Mouse (Mus musculus) skeletal muscle tissue, adult 2 months (tissue): ENCODE measurements around the gene Rnf212b.
"Not testable (repeated sequence)": the region's sequence is repeated elsewhere in the genome, so short reads cannot be mapped to it uniquely, and the experiment has no call there.

Experiments
- DNase-seq: peaks from one replicate; pipeline ENCODE4 v3.0.0-alpha.2; 2012; ENCODE audit warnings: low read depth, low spot score

Rnf212b gene

GRCm38 (mm10) chr14:54813991-54814390 is at the start of gene Rnf212b:
Rnf212b (plus strand) TSS chr14:54814141.
- DNase-seq: no peak

- DNase-seq: not testable (repeated sequence)
Measured at GRCm38 (mm10) chr14:54766937-54767336, 47.0 kb upstream of the Rnf212b start.

DNA sequence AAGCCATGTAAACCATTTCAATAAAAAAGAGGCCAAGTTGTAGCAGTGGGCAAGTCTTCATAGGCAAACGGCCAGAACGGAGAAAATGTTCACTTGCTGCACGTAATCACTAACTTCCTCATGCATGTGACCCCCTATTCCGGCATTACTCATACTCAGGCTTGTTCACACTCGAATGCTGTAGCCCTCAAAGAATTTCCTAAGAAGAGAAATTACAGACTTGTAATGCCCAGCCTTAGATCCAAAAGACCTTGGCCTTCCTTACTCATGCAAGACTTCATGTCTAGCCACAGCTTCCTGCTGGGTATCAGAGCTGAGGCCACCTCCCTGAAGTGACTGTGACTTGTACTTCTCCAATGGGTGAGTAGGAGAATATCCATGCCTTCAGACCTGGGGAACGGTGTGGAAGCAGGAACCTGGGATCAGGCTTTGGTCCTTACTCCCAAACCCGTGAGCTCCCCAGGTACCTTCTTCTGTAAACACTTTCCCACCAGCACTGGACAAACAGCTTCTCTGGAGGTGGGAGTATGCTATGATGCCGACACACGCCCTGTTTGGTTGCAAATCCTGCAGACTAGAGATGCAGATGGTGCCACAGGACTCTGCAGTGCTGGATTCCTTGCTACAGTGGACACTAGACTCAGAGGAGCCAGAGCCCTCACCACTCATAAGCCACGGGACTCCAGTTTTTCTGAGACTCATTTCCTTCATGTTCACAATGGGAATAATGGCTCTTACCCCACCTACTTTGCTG is 45.5 kb upstream of the Rnf212b start:
- no peak for DNase-seq

GRCm38 (mm10) chr14:54769068-54769425 is 44.9 kb upstream of the Rnf212b start:
- no peak for DNase-seq

DNA sequence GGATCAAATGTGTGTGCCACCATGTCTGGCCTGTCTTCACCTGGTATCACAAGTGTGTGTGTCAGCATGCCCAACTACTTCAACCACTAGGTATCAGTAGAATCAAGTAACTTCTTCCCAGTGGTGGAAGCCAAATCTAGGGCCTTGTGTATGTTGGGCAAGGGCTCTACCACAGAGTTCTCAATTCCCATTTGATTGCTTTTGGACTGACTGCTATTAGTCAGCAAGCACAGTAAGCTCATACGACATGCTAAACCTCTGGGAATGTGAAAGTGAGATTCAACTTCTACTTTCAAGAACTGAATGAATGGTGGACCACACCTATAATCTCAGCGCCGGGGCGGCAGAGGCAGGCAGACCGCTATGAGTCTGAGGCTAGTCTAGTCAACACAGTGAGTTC is 43.6 kb upstream of the Rnf212b start:
- DNase-seq: no peak

DNA sequence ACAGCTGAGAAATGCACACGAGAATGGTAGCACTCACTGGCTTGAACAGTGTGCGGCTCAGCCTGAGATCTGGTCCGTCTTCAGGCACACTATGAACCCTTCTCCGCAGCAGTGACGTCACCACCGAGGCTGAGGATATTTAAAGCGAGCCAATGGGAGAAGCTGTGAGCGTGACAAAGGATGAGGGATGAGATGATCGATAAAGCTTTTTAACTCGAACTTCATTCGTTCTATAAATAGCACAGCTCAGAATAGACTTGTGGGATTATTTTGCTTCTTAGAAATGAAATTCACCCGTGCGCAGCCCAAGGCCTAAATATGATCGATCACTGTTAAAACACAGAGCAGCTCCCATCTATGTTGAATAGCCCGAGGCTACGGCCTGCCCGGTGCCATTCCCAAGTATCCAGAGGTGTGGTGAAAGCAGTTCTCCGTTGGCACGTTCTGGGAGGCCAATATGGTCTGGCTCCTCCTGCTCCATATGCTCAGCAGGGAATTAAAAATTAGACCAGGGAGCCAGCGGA is 41.5 kb upstream of the Rnf212b start:
- DNase-seq: no peak

GRCm38 (mm10) chr14:54775534-54776041 is 38.4 kb upstream of the Rnf212b start:
- no peak for DNase-seq

GRCm38 (mm10) chr14:54776768-54777167 is 37.2 kb upstream of the Rnf212b start:
- DNase-seq: no peak

GRCm38 (mm10) chr14:54777893-54778292 is 36.0 kb upstream of the Rnf212b start:
- no peak for DNase-seq

DNA sequence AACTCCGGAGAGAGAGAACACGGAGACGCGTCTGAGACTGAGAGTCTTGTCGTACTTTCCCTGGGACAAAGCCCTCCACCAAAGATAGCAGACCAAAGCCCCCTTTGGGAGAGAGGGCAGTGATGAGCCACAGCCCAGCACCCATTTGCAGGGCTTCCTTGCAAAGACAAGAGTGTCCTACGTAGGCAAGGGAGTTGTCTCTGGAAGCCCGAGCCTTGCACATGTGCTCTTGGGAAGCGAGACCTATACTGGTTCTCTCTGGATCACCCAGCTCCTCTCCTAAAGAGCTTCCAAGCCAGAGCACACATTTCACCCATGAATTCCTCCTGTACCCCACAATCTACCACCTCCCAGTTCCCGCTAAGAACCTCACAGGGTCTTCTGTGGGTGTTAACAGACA is 33.9 kb upstream of the Rnf212b start:
- no peak for DNase-seq

DNA sequence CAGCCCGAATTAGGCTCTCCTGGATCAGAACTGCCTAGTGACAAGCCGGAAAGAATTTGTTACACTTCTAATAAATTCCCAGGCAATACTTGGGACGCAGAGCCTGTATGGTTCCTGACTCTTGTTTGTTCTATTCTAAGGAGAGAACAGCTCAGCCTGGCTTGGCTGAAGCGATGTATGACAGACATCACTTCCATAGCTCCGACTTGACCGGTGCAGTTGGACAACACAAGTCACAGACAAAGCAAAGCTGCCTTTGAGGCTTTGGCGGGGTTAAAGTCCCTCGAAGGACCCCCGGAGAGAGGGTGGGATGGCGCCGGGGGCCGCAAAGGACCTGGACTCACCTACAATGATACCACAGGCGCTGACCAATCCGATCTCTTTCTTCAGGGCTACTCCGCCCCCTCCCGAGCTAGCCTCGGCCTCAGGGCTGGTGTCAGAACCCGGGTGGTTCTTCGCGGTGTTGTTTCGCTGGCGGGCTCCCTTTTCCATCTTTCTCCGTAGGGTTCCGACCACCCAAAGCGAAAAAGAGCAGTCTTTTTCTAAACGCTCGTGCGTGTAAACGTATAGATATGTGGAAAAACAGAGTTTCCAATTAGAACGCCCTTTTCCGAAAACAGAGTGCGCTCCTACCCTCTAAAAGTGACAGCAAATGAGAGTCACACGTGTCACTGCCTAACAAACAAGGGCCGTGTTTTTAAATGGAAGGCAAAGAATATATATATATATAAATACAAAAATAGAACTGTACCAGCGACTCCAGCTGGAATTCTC is 32.9 kb upstream of the Rnf212b start:
- peak; percentile 67 for DNase-seq

- peak; percentile 71 for DNase-seq
Measured at GRCm38 (mm10) chr14:54781610-54782365, 32.2 kb upstream of the Rnf212b start, which contains the start of gene Slc7a8. Slc7a8 (minus strand) TSS chr14:54781946.

GRCm38 (mm10) chr14:54782971-54783370 is 31.0 kb upstream of the Rnf212b start:
- no peak for DNase-seq

DNA sequence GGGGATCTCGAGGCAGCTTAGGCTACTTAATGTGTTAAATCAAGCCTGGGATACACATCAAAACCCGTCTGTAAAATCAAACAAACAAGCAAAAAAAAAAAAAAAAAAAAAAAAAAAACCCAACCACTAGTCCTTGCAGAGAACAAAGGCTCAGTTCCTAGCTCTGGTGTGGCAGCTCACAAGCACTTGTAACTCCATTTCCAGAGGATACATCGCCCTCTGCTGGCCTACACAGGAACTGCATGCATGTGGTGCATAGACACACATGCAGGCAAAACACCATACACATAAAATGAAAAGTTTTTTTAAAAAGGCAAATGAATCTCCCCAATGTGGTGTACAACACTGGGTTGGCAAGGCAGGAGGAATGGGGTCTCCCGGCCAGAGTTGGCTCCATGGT is 28.0 kb upstream of the Rnf212b start:
- DNase-seq: peak; percentile 54

DNA sequence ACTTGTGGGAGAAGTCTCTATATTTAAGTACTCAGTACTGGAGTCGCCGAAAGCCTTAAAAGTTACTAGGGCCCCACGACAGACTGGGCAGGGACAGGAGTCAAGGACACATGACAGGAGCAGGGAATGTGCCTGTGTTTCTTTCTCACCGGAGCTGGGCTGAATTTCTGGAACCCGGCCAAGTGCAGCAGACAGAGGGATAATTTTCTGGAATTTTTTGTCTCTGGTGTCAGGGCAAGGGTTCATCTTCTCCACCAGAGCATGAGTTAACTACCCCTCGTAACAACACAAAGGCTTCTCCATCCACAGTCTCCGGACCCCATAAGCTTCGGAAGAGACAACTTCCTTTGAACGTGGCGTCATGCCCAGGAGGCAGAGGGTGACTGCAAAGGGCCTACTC is 27.5 kb upstream of the Rnf212b start:
- DNase-seq: no peak

DNA sequence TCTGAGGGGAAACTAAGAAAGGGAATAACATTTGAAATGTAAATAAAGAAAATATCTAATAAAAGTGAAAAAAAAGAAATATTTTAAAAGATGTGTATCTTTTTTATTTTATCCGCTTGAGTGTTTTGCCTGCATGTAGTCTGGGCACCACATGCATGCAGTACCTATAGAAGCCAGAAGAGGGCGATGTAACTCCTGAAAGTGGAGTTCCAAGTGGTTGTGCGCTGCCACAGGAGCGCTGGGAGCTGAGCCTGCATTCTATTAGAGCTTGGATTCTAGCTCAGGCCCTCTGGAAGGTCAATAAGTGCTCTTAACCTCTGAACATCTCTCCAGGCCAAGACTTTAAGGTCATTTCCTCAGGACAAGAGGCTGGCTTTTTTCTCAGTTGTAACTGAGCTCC is 26.7 kb upstream of the Rnf212b start:
- no peak for DNase-seq

GRCm38 (mm10) chr14:54788231-54788630 is 25.7 kb upstream of the Rnf212b start:
- DNase-seq: no peak

- DNase-seq: no peak
Measured at GRCm38 (mm10) chr14:54792166-54792565, 21.8 kb upstream of the Rnf212b start.

DNA sequence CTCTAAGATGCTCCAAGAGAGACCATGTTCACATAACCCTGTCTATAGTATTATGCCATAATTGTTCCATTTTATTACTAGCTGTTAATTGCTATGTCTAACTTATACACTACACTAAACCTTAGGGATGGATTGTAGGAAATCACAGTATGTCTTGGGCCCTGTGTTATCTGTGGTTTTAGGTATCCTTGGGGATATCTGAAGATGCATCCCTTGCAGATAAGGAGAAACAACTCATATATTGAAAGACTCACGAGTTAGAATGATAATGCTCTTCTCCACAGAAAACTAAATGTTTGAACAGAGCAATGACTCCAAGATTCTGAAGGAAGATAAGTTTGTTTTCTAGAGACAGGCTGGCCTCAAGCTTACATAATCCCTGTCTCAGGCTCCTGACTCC is 20.6 kb upstream of the Rnf212b start:
- no peak for DNase-seq

DNA sequence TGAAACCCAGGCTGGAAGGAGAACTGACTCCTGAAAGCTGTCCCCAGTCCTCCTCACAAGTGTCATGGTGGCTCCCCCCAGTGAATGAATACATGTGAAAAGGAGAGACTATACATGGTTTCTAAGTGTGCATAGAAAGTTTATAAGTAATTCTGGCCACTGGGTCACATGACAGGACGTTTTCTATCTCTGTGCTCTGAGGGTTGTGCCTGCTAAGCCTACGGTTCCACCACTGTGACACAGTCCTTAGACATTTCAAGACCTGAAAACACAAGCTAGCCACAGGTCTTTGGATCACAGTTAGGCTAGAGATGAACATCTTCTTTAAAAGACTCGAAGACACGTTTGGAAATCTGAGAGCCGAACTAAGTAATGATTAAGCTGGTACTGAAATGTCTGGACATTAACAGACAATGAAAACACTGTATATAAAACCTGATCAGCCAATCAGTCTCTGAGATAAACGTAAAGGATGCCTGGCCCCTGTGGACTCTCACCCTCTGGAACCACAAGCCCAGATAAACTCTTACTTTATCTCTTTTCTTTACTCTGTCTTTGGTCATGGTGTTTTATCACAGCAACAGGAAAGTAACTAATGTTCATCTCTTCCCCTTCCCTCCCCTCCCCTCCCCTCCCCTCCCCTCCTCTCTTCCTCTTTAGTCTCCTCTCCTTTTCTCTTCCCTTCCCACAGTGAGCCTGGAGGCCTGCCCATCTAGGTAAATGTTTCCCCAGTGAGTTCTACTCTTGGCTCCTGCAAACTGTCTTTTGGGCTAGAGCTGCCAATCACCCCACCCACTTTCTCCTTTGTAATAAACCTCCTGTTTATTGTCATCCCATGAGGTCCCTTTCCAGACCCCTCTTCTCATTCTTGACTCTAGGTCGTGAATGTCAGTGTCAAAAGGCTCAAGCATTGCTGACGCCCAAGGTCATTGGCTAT is 19.8 kb upstream of the Rnf212b start:
- DNase-seq: no peak

DNA sequence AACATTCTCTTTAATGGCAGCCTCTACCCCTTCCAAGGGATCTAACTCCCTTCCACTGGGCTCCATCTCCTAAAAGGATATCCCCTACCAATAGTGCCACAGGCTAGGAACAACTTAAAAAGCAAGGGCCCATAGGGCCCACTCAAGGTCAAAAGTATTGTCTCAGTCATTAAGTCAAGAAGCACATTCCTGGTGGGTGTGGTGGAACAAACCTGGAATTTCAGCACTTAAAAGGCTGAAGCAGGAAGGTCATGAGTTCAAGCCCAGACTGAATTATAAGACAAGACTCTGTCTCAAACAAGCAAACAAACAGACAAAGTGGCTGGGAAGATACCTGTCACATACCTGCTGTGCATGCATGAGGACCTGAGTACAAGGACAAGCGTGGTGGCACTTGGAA is 18.0 kb upstream of the Rnf212b start:
- no peak for DNase-seq
